Mouse (Mus musculus) adrenal gland (tissue): ENCODE measurements around the gene Timp3.
"Not testable (repeated sequence)": the region's sequence is repeated elsewhere in the genome, so short reads cannot be mapped to it uniquely, and the experiment has no call there.

ENCODE experiments used
- intact Hi-C: fragments of 180-260 bp; cut with DNase I; formaldehyde crosslinking; loops from one replicate; pipeline ENCODE4 v1.15.1; 2025

Gene Timp3

DNA sequence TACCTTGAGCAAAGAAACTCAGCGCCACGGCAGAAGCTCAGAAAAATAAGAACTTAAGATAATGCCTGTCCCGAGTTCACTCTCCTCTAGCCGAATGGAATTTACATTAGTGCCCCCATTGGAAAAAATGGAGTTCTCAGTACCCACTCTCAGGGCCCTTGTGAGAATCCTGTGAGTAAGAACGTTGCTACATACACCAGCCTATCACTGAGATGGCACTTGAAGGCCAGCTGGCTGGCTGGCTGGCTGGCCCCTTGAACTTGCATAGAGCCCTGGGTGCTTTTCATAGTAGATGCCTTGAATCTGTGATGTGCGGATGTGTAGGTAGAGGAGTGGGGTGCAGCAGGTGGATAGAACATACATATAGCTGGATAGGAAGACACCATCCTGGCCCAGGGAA, 43.2 kb downstream of the Timp3 start:
- intact Hi-C loops = loop anchor here (5.0 kb wide), 1 partner anchor 41 kb away; the partner anchor contains the start of gene Timp3

DNA sequence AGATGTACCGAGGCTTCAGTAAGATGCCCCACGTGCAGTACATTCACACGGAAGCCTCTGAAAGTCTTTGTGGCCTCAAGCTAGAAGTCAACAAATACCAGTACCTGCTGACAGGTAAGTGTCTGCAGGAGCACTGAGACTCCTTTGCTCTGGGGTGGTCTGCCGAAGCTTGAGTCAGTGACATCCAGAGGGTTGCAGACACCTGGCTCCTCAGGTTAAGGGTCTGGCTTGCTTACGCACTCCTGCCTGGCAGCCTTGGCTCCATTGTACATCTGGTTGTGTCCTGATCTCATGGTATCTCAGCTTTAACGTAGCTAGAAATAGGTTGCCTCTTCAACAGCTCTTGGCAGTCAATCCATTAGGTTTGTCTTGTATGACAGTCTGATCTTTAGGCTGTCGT, 43.8 kb downstream of the Timp3 start:
- intact Hi-C loops = loop anchor here (5.0 kb wide), 1 partner anchor 42 kb away; the partner anchor contains the start of gene Timp3

DNA sequence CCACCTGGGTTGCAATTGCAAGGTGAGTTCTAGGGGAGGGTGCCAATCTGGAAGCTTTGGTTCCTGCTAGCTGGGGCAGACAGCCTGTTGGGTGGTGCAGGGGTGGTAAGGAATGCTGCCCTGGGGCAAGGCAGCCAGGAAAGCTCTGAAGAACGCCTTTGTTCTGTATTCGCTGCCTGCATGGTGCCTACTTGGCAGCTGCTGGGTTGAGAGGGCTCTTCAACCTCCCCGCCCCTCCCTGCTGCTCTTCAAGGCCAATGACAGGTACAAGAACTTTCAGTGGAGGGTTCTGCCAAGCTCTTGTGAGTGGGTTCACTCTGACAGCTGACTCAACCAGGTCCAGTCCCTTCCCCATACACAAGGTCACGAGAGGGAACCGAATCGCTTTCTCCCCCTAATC, 44.5 kb downstream of the Timp3 start:
- intact Hi-C loops = loop anchor here (5.0 kb wide), 1 partner anchor 42 kb away; the partner anchor contains the start of gene Timp3

DNA sequence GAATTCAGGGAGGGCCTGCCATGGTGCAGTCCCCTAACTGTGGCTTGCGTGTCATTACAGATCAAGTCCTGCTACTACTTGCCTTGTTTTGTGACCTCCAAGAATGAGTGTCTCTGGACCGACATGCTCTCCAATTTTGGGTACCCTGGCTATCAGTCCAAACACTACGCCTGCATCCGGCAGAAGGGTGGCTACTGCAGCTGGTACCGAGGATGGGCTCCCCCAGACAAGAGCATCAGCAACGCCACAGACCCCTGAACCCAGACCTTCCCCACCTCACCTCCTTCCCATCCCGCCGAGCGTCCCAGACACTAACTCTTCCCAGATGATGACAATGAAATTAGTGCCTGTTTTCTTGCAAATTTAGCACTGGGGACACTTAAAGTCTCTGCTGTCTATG, 45.5 kb downstream of the Timp3 start:
- intact Hi-C loops = no loop called here

DNA sequence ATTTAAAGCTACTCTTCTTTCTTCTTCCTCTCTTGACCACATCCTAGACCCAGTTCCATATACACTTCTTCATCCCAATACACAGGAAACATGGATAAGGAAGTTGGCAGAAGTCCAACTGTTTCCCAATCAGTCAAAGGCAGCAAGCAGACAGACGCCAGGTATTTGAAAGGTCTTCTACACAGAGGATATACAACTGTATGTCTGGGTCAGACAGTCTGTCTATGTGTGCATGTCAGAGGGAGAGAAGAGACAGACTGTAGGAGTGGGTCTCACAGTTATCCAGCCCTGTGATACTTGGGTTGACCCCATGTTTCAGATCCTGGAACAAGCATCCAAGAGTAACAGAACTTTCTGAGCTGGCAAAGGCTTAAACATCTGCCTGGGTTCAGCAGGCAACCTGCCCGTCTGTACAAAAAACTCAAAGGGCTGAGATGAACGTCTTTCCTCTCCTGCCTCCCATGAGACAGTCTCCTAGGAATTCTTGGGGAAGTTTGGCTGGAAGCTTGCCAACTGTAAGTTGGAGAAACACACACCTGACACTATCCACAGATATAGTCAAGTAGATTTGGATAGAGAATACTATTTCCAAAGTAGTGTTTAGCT, 46.2 kb downstream of the Timp3 start:
- intact Hi-C loops = no loop called here

DNA sequence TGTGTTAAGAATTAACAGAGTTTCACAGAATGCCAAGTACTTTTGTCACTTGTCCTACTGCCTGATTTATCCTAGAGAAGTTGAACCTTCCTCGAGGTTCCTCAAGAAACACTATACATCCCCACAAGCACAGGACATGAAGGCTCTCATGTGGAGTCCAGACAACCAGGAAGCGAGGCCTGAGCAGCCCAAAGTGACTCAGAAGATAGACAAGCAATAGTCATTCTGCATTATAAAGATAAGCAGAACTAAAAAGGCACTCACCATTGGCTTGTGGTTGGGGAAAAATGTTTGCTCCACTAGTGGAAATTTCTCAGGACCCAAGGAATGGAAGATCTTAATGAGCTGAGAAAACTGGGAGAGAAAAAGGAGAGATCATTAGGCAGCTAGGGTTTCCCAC, 51.1 kb downstream of the Timp3 start:
- intact Hi-C loops = no loop called here

DNA sequence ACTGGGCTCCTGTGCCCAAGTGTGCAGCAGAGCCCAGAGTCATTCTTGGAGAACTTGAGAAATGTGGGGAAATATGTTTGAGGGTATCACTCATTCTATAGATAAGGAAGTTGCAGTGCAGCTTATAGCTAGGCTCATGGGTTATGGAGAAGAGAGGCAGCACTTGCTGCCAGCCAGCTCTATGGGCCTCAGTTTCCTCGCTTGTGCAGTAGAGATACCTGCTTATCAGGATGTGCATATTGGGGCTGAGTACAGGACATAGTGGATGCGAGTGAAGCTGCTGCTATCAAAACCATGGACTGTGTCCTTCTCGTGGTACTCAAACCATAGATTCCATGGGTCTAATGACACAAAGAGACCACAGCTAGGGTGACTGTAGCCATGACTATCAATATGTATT, 52.3 kb downstream of the Timp3 start:
- intact Hi-C loops = no loop called here

DNA sequence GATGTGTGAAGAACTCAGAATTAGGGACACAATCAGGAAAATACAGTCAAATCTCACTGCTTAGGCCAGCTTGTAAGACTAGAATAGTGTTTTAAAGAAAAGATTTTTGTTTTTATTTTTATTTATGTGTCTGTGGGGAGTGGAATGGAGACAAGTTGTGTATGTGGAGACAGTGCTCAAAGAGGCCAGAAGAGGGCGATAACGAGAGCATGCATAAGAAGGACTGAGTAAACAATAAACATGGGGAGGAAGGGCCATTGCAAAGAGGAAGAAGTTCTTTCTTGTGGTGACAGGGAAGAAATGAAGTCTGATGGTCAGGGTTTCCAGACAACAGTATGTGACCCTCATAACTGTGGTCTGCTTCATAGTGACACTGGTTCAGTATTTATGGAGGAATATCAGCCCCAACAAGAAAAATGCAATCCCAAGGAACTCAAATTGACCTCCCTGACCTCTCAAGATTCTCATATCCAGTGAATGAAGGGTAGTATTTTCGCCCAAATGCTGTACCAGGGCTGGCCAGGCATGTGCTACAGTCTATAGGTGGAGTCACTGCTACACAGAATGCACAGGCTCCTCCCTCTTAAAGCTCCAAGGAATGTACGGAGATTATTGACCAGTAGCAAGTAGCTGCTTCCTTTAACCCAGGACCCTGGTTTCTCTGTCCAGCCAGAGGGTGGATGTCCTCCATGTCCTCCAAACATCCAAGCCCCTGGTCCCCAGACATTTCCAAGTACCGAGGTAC, 56.8 kb downstream of the Timp3 start:
- intact Hi-C loops = loop anchor here (5.0 kb wide), 1 partner anchor 95 kb away; no protein-coding TSS in a partner anchor

DNA sequence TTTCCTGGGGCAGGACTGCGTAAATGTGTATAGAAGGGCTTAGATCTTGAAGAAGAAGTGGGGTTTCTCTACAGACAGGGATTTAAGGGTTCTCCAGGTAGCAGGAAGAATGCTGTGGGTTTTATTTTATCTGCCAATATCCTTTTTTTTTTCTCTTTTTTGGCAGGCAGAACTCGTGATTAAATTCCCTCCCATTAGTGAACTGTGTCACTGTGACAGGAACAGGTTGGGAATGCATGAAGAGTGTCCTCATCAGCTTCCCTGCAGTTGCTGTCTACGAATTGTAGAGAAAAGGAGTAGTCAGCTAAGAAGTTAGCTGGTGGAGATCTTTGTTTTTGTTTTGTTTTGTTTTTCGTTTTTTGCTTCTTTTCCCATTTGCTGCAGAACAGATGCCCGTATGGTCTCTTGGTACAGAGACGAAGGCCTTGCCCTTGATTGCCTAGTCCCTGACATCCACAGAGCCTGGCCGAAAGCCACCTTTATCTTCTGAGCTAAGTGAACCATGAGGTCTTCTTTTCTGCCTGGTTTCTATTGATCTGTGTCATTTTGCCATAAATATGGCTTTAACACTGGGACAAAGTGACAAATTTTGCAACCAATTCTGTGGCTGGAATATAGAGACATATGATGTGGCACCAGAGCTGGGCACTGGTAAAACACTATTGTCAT, 58.3 kb downstream of the Timp3 start:
- intact Hi-C loops = loop anchor here (5.0 kb wide), 1 partner anchor 94 kb away; no protein-coding TSS in a partner anchor

DNA sequence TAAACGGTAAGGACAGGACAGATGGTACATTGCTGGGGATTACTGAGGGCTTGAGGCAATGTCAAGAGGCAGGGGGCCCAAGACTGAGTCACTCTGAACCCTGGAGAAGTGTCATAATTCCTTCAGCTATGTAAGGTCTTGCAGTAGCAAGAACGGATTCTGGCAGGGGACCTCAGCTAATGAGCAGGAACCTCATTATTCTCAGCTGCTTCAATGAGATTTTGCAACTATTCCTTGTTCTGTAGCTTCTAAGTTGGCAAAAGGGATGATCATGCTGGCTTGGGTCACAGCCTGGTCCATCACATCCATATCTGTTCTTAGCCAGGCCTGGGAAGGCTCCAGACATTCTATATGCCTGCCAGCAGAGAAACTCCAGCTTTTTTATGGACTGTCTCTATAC, 59.0 kb downstream of the Timp3 start:
- intact Hi-C loops = loop anchor here (5.0 kb wide), 1 partner anchor 93 kb away; no protein-coding TSS in a partner anchor

DNA sequence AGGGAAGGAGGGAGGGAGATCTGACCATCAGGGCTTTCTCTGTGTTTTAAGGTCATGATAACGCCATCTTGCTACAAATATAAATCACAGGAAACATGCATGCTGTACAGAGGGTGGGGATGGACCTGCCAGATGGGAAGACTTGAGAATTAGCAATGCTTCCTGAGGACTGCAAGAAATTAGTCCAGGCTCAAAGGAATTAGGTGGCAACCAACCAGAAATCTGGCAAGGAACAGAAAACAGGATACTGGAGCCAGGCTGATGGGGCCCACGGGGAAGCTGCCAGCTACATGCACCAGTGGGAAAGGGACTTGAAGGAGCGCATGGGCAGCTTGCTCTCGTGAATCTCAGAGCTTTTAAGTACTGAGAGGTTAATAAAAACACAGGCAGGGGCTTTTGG, 59.5 kb downstream of the Timp3 start:
- intact Hi-C loops = loop anchor here (5.0 kb wide), 1 partner anchor 93 kb away; no protein-coding TSS in a partner anchor

DNA sequence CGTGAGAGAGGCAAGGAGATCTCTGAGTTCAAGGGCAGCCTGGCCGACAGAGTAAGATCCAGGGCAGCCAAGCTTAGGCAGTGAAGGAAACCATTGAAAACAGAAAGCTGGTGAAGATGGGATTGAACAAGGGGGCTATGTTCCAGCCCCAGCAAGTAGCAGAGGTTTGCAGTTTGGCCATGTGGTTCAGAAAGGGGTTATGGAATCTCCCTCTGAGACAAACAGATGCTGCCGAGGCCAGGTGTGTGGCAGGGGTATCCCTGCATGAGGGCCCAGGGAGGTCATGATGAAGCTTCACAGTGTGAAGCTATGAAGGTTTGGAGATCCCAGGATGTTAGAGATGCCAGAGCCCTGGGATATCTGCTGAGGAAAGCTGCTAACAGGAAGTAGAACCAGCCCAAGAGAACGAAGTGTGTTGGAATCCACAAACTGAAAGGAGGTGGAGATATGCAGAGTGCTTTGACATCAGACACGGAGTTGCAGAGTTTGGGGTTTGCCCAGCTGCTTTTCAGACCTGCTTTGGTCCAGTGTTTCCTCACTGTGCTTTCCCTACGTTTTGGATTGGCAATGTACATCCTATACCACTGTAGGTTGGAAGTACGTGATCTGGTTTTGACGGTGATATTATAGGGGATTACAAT, 63.6 kb downstream of the Timp3 start:
- intact Hi-C loops = no loop called here

DNA sequence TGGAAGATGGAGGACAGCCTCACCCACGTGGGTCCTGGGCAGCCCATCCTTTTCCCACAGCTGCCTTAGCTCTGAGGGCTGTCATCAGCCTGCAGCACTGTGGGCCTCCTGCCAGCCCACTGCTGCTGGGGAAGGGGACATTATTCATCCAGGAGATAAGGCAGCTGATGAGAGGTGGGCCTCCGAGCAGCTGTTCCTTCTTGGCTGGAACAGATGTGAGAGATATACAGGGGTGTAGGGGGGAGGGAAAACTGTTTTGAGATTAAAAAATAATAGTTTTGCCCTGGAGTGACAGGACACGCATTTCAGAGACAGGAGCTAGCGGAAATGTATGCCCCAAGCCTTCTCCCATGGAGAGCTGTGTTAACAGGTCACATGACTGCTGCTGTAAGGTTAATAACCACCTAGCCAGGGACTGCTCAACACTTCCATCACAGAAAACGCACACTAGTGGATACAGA, 65.5 kb downstream of the Timp3 start:
- intact Hi-C loops = no loop called here

DNA sequence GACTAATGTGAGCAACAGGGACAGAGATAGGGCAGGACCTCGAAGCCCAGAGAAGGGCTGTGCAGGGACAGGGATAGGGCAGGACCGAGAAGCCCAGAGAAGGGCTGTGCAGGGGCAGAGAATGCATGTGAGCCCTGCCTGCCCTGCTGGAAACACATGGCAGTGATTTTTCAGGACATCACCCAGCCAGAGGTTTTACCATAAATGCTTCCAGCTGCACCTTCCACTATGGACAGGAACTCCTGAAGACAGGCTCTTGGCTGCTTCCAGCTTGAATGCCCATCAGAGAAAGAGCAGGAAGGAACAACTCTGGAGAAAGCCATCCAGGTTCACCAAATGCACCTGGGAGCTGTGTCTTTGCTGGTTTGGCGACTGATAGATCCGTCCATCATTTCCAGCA, 67.2 kb downstream of the Timp3 start:
- intact Hi-C loops = no loop called here

DNA sequence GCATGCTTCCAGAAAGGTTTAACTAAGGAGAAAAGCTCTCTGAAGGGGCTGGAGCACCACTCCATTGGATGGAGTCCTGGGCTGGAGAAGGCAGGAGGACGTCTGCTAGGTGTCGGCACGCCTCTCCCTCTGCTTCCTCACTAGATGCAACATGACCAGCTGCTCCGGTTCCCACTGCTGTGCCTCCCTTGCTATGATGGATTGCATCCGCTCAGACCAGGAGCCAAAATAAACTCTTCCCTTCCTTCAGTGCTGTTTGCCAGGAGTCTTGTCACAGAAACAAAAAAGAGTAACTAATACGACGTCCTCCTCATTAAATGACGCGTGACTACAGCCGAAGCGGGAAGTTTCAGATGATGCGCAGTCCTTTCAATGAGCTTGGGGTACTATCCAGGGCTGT, 68.6 kb downstream of the Timp3 start:
- intact Hi-C loops = no loop called here

DNA sequence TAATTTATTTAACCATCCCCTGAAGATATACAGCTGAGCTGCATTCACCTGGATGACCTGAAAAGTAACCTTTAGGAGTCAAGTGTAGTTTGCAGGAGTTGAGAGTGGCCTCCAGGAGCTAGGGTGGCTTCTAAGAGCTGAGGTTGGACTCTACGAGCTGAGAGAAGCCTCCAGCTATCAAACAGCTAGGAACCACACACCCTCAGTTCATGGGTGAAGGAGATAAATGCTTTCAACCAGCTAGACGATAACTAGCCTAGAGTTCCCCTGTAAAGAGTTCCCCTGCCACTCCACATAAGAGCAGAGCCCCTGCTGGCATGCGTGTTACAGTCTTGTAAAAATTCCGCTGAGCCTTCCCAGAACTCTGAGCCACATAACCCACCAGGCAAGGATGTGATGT, 69.2 kb downstream of the Timp3 start:
- intact Hi-C loops = no loop called here

DNA sequence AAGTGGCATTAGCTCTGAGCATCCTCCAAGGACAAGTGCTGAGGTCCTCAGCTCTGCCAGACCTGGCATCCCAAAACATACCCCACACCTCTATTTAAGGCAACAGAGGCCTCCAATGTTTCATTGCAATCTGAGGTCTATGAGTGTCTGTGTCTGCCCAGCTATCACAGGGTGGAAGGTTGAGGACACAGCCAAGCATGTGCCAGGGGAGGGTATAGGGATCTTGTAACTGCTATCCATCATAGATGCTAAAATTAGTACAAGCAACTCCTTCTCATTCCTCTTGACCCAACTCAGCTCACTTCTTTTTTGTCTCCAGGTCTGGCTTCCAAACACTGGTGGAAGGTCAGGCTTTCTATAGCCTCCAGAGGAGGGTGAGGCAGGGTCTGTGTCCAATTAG, 71.4 kb downstream of the Timp3 start:
- intact Hi-C loops = no loop called here

DNA sequence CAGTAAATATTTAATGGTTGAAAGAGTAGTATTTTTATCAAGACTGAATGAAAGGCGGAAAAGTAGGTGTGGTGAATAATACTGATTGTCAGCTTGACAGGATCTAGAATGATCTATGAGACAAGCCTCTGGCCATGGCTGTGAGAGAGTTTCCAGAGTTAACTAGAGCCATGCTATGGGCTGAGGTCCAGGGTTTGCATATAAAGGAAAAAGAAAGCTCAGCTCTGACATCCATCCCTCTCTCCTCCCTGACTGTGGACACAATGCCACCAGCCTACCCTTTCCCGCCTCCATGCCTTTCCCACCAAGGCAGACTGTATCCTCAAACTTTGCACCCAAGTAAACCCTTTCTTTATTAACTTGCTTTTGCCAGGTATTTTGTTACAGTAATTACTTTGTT, 73.9 kb downstream of the Timp3 start:
- intact Hi-C loops = no loop called here

DNA sequence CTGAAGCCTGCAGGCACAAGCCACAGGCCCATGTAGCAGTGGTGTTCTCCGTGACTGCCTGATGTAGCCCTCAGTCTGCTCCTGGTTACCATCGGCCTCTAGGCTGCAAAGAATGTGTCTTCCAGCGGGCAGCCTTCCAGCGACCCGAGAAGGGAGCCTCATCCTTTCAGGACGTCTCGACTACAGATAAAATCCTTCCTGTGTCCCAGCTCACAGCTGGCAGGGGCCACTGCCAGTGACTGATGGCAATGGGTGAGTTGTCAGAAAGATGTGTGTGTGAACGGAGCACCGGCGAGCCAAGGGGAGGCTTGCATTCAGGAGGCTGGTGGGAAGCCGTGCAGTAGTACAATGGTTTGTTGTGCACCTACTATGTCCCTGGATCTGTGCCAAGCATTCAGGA, 75.7 kb downstream of the Timp3 start:
- intact Hi-C loops = no loop called here

DNA sequence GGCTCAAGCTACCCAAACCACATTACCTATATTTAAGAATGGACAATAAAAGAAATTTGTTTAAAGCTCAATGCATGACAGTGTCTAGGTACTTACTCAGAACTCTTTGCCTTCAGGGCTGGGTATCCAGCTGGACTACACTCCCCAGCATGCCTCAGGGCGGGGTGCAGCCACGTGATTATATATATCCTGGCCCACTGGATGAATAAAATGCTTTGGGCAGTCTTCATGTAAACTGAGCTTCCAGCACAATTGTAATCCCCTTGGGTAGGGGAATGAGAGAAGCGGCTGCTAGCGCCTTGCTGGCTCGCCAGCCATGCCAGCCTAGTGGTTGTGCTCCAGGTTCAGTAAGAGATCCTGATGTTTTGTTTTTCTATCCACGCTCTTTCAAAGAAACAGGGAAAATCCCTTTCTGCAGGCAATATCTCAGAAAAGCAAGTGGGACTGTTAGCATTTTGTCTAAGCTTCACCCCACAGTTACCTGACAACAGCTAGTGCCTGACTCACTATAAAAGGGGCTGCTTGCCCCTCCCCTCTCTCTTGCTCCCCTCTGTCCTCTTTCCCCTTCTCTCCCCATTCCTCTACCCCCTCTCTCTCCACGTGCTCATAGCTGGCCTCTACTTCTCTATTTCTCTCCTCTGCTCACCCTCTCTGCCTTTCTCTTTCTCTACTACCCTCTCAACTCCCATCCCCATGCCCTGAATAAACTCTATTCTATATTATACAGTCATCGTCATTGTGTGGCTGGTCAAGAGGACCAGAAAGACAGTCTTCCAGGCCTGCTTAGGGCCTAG, 76.4 kb downstream of the Timp3 start:
- intact Hi-C loops = no loop called here

DNA sequence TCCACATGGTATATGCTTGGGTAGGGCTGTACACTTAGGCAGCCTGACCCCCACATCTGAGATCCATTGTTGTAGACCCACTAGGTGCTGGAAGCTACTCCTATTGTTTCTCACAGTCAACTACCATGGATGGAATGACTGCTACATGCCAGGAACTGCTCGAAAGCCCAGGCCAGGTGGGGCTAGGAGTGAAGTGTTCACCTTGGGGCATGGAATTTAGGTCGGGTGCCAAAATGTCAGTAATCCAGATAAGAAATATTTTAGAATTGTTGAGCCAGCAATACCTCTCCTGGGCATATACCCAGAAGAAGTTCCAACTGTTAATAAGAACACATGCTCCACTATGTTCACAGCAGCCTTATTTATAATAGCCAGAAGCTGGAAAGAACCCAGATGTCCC, 78.6 kb downstream of the Timp3 start:
- intact Hi-C loops = not testable (repeated sequence)
